Mouse (Mus musculus) myocyte (in vitro differentiated cells): ENCODE results near the gene Pigg.

ENCODE experiments used
- CEBPB ChIP-seq: IDR thresholded peaks from 2 replicates; pipeline ENCODE4 v1.6.1; 2011; ENCODE audit warnings: mild to moderate bottlenecking, moderate library complexity; ENCODE audit not compliant: poor library complexity, insufficient read depth, severe bottlenecking
- E2F4 ChIP-seq: IDR thresholded peaks from one replicate; pipeline ENCODE4 v1.6.1; 2011; ENCODE audit warnings: mild to moderate bottlenecking, control low read depth, moderate library complexity; ENCODE audit not compliant: insufficient read depth
- MAX ChIP-seq: IDR thresholded peaks from one replicate; pipeline ENCODE4 v1.6.1; 2011; ENCODE audit warnings: low read depth, mild to moderate bottlenecking, control low read depth
- MYOD1 ChIP-seq, 3 experiments: IDR thresholded peaks; one replicate each; pipeline ENCODE4 v1.6.1; 2011; ENCODE audit warnings: control low read depth in 2 of 3, low read depth in 2 of 3, mild to moderate bottlenecking in 2 of 3, moderate library complexity in 1 of 3; ENCODE audit not compliant: insufficient read length in 2 of 3, control insufficient read depth in 1 of 3
- MYOG ChIP-seq, 3 experiments: IDR thresholded peaks; one replicate each; pipeline ENCODE4 v1.6.1; 2011; ENCODE audit warnings: control low read depth in 2 of 3, low read depth in 2 of 3, mild to moderate bottlenecking in 2 of 3; ENCODE audit not compliant: insufficient read length in 2 of 3, control insufficient read depth in 1 of 3, insufficient read depth in 1 of 3
- POLR2A ChIP-seq: IDR thresholded peaks from one replicate; pipeline ENCODE4 v1.6.1; 2011; ENCODE audit warnings: low read depth, mild to moderate bottlenecking, control low read depth, moderate library complexity; ENCODE audit not compliant: insufficient read length
- POLR2AphosphoS2 ChIP-seq: IDR thresholded peaks from one replicate; pipeline ENCODE4 v1.6.1; 2011; ENCODE audit warnings: low read depth, control low read depth; ENCODE audit not compliant: insufficient read length
- TCF12 ChIP-seq: IDR thresholded peaks from one replicate; pipeline ENCODE4 v1.6.1; 2011; ENCODE audit warnings: mild to moderate bottlenecking, control low read depth; ENCODE audit not compliant: poor library complexity, insufficient read depth, severe bottlenecking
- TCF3 ChIP-seq: IDR thresholded peaks from one replicate; pipeline ENCODE4 v1.6.1; 2011; ENCODE audit warnings: low read depth, control low read depth; ENCODE audit not compliant: insufficient read length
- USF1 ChIP-seq: IDR thresholded peaks from one replicate; pipeline ENCODE4 v1.6.1; 2011; ENCODE audit warnings: low read depth, mild to moderate bottlenecking, control low read depth, moderate library complexity

DNA sequence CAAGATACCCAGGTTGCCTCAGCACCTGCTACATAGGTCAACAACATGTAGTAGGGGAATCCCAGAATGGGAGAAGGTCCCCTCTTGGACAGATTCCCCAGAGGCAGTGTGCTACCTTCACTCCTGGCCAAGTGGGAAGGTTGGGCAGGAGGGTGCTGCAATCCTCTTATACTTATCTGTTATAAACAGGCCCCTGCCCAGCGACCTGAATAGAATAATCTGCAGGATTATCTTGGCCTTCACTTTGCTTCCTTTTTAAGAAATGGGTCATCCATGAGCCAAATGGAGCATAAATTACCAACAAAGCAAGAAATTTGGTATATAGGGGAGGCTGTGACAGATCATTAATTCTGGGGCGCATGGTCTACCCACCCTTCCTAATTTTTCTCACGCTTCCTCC lies 77.3 kb downstream of the Pigg start:
- TF ChIP-seq POLR2A (no peak), MAX (no peak), TCF12 (no peak), USF1 (no peak), POLR2AphosphoS2 (no peak), MYOD1 (IDR thresholded peaks at IDR 0.05; ENCODE audit: control insufficient read depth in 1 of 3, insufficient read length in 2 of 3, low read depth in 2 of 3) (no peak), E2F4 (no peak), MYOG (IDR thresholded peaks at IDR 0.05; ENCODE audit: control insufficient read depth in 1 of 3, insufficient read depth in 1 of 3, insufficient read length in 2 of 3, low read depth in 2 of 3) (no peak), CEBPB (no peak), TCF3 (no peak)
